Mouse (Mus musculus): ENCODE measurements at regions not wholly inside any gene's neighbourhood (a gene's known extent, or its start where the extent isn't known, plus 50 kb on each side); places are given as distances from the start of the nearest gene placed in this dataset.

- Histone ChIP-seq H3K4me1 (ENCODE audit: control insufficient read depth in 1 of 2, insufficient read depth in 2 of 2, low read length in 2 of 2) (no peaks in the 10 kb centered on the region), H3K79me2 (ENCODE audit: control insufficient read depth, insufficient read depth, low read length, poor library complexity) (no peaks in the 10 kb centered on the region), H3K27ac (ENCODE audit: control insufficient read depth, low read depth, low read length) (no peak overlapping the region), H3K9ac (ENCODE audit: control insufficient read depth, low read depth, low read length, poor library complexity, severe bottlenecking) (no peak overlapping the region), H3K9me3 (replicated peaks; ENCODE audit: insufficient read depth, low read length) (no peaks in the 10 kb centered on the region), H3K27me3 (ENCODE audit: control insufficient read depth in 1 of 2, insufficient read depth in 2 of 2, low read length in 2 of 2) (peaks cover 0 to 1% of the 10 kb centered on the region in 2 experiments; a peak in 1 of 4 replicates), H3K4me3 (ENCODE audit: control insufficient read depth in 1 of 2, insufficient read depth in 1 of 2, low read depth in 2 of 2, low read length in 2 of 2) (no peak overlapping the region), H3K36me3 (ENCODE audit: control insufficient read depth in 1 of 2, insufficient read depth in 2 of 2, low read length in 2 of 2) (no peaks in the 10 kb centered on the region)
- no peak for DNase-seq (ENCODE audit: low read depth, low spot score)
- no peak for TF ChIP-seq MYB (IDR thresholded peaks at IDR 0.05; ENCODE audit: low read depth, low read length)
- TF ChIP-seq GATA1 (IDR thresholded peaks at IDR 0.05; ENCODE audit: low read depth, low read length), result no peak
- no peak for TF ChIP-seq TCF12 (IDR thresholded peaks at IDR 0.05; ENCODE audit: low read depth, low read length)
- TF ChIP-seq CTCF (IDR thresholded peaks at IDR 0.05 in 2 of 3, conservative IDR thresholded peaks at IDR 0.05 in 1 of 3; ENCODE audit: control insufficient read depth in 1 of 3, insufficient read depth in 1 of 3, low read depth in 2 of 3, low read length in 3 of 3, poor library complexity in 1 of 3, severe bottlenecking in 1 of 3), result no peak
- no peak for TF ChIP-seq GABPA (IDR thresholded peaks at IDR 0.05; ENCODE audit: low read depth, low read length)
- TF ChIP-seq KAT2A (conservative IDR thresholded peaks at IDR 0.05; ENCODE audit: low read depth, low read length), result no peak
- TF ChIP-seq POLR2A (IDR thresholded peaks at IDR 0.05; ENCODE audit: control insufficient read depth in 1 of 2, insufficient read depth in 1 of 2, low read depth in 1 of 2, low read length in 2 of 2, poor library complexity in 1 of 2), result no peak
- no peak for TF ChIP-seq ZNF384 (IDR thresholded peaks at IDR 0.05; ENCODE audit: low read depth, low read length)
- TF ChIP-seq MAZ (IDR thresholded peaks at IDR 0.05; ENCODE audit: low read depth, low read length), result no peak
- TF ChIP-seq POLR2AphosphoS2 (IDR thresholded peaks at IDR 0.05; ENCODE audit: low read length), result no peak
- no peak for TF ChIP-seq SMC3 (IDR thresholded peaks at IDR 0.05; ENCODE audit: low read depth, low read length)
- TF ChIP-seq TAL1 (IDR thresholded peaks at IDR 0.05; ENCODE audit: low read length), result no peak
- TF ChIP-seq UBTF (IDR thresholded peaks at IDR 0.05; ENCODE audit: borderline replicate concordance, insufficient read depth, low read depth, low read length), result no peak
- no peak for TF ChIP-seq MXI1 (IDR thresholded peaks at IDR 0.05; ENCODE audit: low read depth, low read length)
- no peak for TF ChIP-seq BHLHE40 (IDR thresholded peaks at IDR 0.05; ENCODE audit: borderline replicate concordance, low read depth, low read length)
- no peak for TF ChIP-seq RAD21 (IDR thresholded peaks at IDR 0.05; ENCODE audit: low read depth, low read length)
- no peak for TF ChIP-seq POLR2AphosphoS5 (IDR thresholded peaks at IDR 0.05; ENCODE audit: borderline replicate concordance, low read depth, low read length)
These were observed 94.7 kb downstream of the Mettl11b start for GRCm38 (mm10) chr1:163630291-163630812.

DNA sequence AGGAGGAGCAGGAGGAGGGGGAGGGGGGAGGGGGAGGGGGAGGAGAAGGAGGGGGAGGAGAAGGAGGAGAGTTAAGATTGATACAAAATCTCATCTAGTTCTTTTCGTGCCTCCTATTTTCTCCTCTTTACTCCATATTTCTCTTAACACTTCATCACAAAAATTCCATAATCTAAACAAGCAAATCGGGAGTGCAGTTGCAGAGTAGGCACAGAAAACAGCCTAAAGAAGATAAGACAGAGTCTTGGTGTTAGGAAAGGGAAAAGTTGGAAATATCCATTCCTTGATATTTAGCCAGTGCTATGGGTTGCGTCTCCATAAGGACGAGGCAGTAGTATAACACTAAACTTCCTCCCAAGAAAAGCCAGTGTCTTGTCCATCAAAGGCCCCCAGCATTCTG, 100.1 kb downstream of the Mettl11b start:
- no peaks in the 10 kb centered on the region for H3K36me3 ChIP-seq (ENCODE audit: control insufficient read depth in 1 of 2, insufficient read depth in 2 of 2, low read length in 2 of 2)
- no peaks in the 10 kb centered on the region for H3K27me3 ChIP-seq (ENCODE audit: control insufficient read depth in 1 of 2, insufficient read depth in 2 of 2, low read length in 2 of 2)
- H3K9me3 ChIP-seq (replicated peaks; ENCODE audit: insufficient read depth, low read length), result no peaks in the 10 kb centered on the region
- H3K4me3 ChIP-seq (ENCODE audit: control insufficient read depth in 1 of 2, insufficient read depth in 1 of 2, low read depth in 2 of 2, low read length in 2 of 2), result no peak overlapping the region
- H3K27ac ChIP-seq (ENCODE audit: control insufficient read depth, low read depth, low read length), result no peak overlapping the region
- H3K4me1 ChIP-seq (ENCODE audit: control insufficient read depth in 1 of 2, insufficient read depth in 2 of 2, low read length in 2 of 2), result no peaks in the 10 kb centered on the region
- H3K79me2 ChIP-seq (ENCODE audit: control insufficient read depth, insufficient read depth, low read length, poor library complexity), result no peaks in the 10 kb centered on the region
- no peak for TF ChIP-seq TBP (IDR thresholded peaks at IDR 0.05; ENCODE audit: low read depth, low read length)
- no peak for TF ChIP-seq MYB (IDR thresholded peaks at IDR 0.05; ENCODE audit: low read depth, low read length)
- TF ChIP-seq SMC3 (IDR thresholded peaks at IDR 0.05; ENCODE audit: low read depth, low read length), result no peak
- TF ChIP-seq EP300 (IDR thresholded peaks at IDR 0.05; ENCODE audit: low read depth in 1 of 2, low read length in 2 of 2), result no peak
- no peak overlapping the region for H3K9ac ChIP-seq (ENCODE audit: control insufficient read depth, low read depth, low read length, poor library complexity, severe bottlenecking)
- DNase-seq (ENCODE audit: low read depth, low spot score), result no peak

All from MEL (cell line).